Mouse (Mus musculus) myocyte (in vitro differentiated cells): Measurements from ENCODE around the gene Adora3. TPM values are rescaled to one million over a fixed set of nuclear protein-coding genes. Genes with fewer than 3 reads are reported as not detected.

Source experiments
- H3K27me3 ChIP-seq: one replicate; pipeline ENCODE4 v1.6.1; 2011; ENCODE audit not compliant: control insufficient read depth, insufficient read depth, insufficient read length
- H3K36me3 ChIP-seq: one replicate; pipeline ENCODE4 v1.6.1; 2011; ENCODE audit not compliant: control insufficient read depth, insufficient read depth
- H3K4me2 ChIP-seq: one replicate; pipeline ENCODE4 v1.6.1; 2011; ENCODE audit warnings: low read depth, control low read depth
- H3K4me3 ChIP-seq: one replicate; pipeline ENCODE4 v1.5.1; 2011; ENCODE audit warnings: mild to moderate bottlenecking, control low read depth, moderate library complexity
- H3K79me2 ChIP-seq: one replicate; pipeline ENCODE4 v1.6.1; 2011; ENCODE audit not compliant: control insufficient read depth, insufficient read depth
- H3ac ChIP-seq: one replicate; pipeline ENCODE4 v1.6.1; 2011; ENCODE audit not compliant: control insufficient read depth, insufficient read length
- CEBPB ChIP-seq: IDR thresholded peaks from 2 replicates; pipeline ENCODE4 v1.6.1; 2011; ENCODE audit warnings: mild to moderate bottlenecking, moderate library complexity; ENCODE audit not compliant: poor library complexity, insufficient read depth, severe bottlenecking
- E2F4 ChIP-seq: IDR thresholded peaks from one replicate; pipeline ENCODE4 v1.6.1; 2011; ENCODE audit warnings: mild to moderate bottlenecking, control low read depth, moderate library complexity; ENCODE audit not compliant: insufficient read depth
- MAX ChIP-seq: IDR thresholded peaks from one replicate; pipeline ENCODE4 v1.6.1; 2011; ENCODE audit warnings: low read depth, mild to moderate bottlenecking, control low read depth
- MYOD1 ChIP-seq, 3 experiments: IDR thresholded peaks; one replicate each; pipeline ENCODE4 v1.6.1; 2011; ENCODE audit warnings: control low read depth in 2 of 3, low read depth in 2 of 3, mild to moderate bottlenecking in 2 of 3, moderate library complexity in 1 of 3; ENCODE audit not compliant: insufficient read length in 2 of 3, control insufficient read depth in 1 of 3
- MYOG ChIP-seq, 3 experiments: IDR thresholded peaks; one replicate each; pipeline ENCODE4 v1.6.1; 2011; ENCODE audit warnings: control low read depth in 2 of 3, low read depth in 2 of 3, mild to moderate bottlenecking in 2 of 3; ENCODE audit not compliant: insufficient read length in 2 of 3, control insufficient read depth in 1 of 3, insufficient read depth in 1 of 3
- POLR2A ChIP-seq: IDR thresholded peaks from one replicate; pipeline ENCODE4 v1.6.1; 2011; ENCODE audit warnings: low read depth, mild to moderate bottlenecking, control low read depth, moderate library complexity; ENCODE audit not compliant: insufficient read length
- POLR2AphosphoS2 ChIP-seq: IDR thresholded peaks from one replicate; pipeline ENCODE4 v1.6.1; 2011; ENCODE audit warnings: low read depth, control low read depth; ENCODE audit not compliant: insufficient read length
- REST ChIP-seq: IDR thresholded peaks from one replicate; pipeline ENCODE4 v1.6.1; 2011; ENCODE audit warnings: mild to moderate bottlenecking, control low read depth, moderate library complexity; ENCODE audit not compliant: insufficient read depth, insufficient read length
- SRF ChIP-seq: IDR thresholded peaks from one replicate; pipeline ENCODE4 v1.6.1; 2011; ENCODE audit warnings: low read depth; ENCODE audit not compliant: control insufficient read depth, insufficient read length
- TCF12 ChIP-seq: IDR thresholded peaks from one replicate; pipeline ENCODE4 v1.6.1; 2011; ENCODE audit warnings: mild to moderate bottlenecking, control low read depth; ENCODE audit not compliant: poor library complexity, insufficient read depth, severe bottlenecking
- TCF3 ChIP-seq: IDR thresholded peaks from one replicate; pipeline ENCODE4 v1.6.1; 2011; ENCODE audit warnings: low read depth, control low read depth; ENCODE audit not compliant: insufficient read length
- USF1 ChIP-seq: IDR thresholded peaks from one replicate; pipeline ENCODE4 v1.6.1; 2011; ENCODE audit warnings: low read depth, mild to moderate bottlenecking, control low read depth, moderate library complexity
- polyA plus RNA-seq: library from polyadenylated mRNA; unstranded; fragments of >200 nt; fragmentation: generic; extraction: Trizol; gene quantifications from one replicate; pipeline ENCODE4 v1.2.1, GENCODE M21; 2012; ENCODE audit warnings: missing spikeins

The Adora3 gene
- polyA plus RNA-seq, 1 experiment = not detected

DNA sequence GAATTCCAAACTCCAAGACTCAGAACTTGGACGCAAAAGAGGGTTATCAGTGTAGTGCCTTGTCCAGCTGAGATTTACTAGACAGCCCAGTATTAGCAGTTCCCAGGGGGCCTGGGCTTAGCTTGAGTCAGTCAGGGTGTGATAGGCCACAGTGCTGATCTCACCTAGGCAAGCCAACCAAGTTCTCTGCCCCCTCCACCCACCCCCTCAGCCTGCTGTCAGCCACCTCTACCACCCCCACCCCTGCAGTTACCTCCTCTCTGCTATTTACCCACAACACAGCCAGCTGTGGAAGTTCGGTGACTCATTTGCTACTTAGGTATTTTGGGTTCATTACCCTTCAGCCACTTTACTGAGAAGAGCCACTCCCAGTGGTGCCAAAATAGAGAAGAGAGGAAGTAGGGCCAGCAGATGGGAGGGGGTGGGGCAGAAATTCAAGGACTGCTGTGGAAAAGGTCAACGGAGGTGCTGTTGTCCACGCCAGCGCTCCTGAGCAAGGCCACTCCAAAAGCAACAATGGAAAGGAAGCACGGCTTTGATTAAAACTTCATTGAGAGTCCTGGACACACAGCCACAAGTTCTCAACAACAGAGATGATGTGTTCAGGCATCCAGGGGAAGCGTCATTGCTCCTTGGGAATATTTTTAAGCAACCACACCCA lies 45.0 kb upstream of the Adora3 start:
- no peaks in the 10 kb centered on the region for H3K36me3 ChIP-seq
- H3K79me2 ChIP-seq = no peaks in the 10 kb centered on the region
- H3ac ChIP-seq = no peak overlapping the region
- TF ChIP-seq USF1 (no peak), TCF12 (no peak), REST (no peak), MYOG (IDR thresholded peaks at IDR 0.05; ENCODE audit: control insufficient read depth in 1 of 3, insufficient read depth in 1 of 3, insufficient read length in 2 of 3, low read depth in 2 of 3) (peak in 2 of 3 experiments; percentile 1 to 32), E2F4 (no peak), MAX (no peak), CEBPB (no peak), POLR2A (no peak), TCF3 (no peak), MYOD1 (IDR thresholded peaks at IDR 0.05; ENCODE audit: control insufficient read depth in 1 of 3, insufficient read length in 2 of 3, low read depth in 2 of 3) (peak in 1 of 3 experiments; percentile 50), SRF (no peak), POLR2AphosphoS2 (no peak)
- no peaks in the 10 kb centered on the region for H3K27me3 ChIP-seq
- no peak overlapping the region for H3K4me3 ChIP-seq
- peak overlapping the region; percentile 62 for H3K4me2 ChIP-seq

DNA sequence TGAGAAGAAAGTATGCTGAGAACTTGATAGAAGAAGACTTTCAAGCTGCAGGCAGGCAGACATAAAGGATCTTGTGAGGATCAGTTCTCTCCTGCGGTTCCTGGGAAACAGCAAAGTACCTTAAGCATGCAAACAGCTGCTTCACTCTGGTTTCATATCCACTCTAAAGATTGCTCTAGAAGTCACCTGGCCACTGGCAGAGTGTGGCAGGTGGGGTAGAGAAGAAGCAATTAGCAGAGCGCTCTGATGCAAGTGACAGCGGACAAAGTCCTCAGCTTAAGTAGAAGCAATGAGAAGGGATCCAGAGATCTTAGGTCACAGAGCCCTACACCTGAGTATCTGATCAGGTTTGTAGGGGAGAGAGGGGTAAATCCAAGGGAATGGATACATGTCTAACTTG lies 39.1 kb upstream of the Adora3 start:
- H3ac ChIP-seq = no peak overlapping the region
- H3K36me3 ChIP-seq = no peaks in the 10 kb centered on the region
- H3K79me2 ChIP-seq = no peaks in the 10 kb centered on the region
- TF ChIP-seq TCF3 (no peak), MYOD1 (IDR thresholded peaks at IDR 0.05; ENCODE audit: control insufficient read depth in 1 of 3, insufficient read length in 2 of 3, low read depth in 2 of 3) (no peak), POLR2AphosphoS2 (no peak), REST (no peak), MAX (no peak), CEBPB (no peak), USF1 (no peak), MYOG (IDR thresholded peaks at IDR 0.05; ENCODE audit: control insufficient read depth in 1 of 3, insufficient read depth in 1 of 3, insufficient read length in 2 of 3, low read depth in 2 of 3) (no peak), E2F4 (no peak), TCF12 (no peak), SRF (no peak), POLR2A (no peak)
- H3K4me3 ChIP-seq = no peak overlapping the region
- no peaks in the 10 kb centered on the region for H3K27me3 ChIP-seq
- no peak overlapping the region for H3K4me2 ChIP-seq

DNA sequence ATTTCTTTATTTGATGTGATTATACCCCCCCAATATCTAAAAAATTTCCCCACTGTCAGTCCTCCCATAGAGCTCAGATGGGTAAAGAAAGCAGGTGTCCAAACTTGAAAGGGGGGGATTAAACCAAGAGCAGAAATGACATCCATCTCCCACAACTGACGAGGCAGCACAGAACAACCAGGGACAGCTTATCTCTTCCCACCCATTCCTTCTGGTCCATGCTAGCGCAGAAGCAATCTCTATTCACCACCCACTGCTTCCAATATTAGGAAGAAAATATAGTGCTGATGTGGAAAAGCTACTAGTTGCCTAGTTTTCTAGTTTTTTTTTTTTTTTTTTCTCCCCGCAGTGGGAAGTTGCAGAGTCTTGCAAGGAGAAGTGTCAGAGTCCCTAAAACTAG lies 34.8 kb upstream of the Adora3 start:
- Histone ChIP-seq H3ac (no peak overlapping the region), H3K36me3 (no peaks in the 10 kb centered on the region), H3K4me3 (no peak overlapping the region), H3K4me2 (no peak overlapping the region), H3K79me2 (no peaks in the 10 kb centered on the region), H3K27me3 (no peaks in the 10 kb centered on the region)
- TF ChIP-seq REST = no peak

DNA sequence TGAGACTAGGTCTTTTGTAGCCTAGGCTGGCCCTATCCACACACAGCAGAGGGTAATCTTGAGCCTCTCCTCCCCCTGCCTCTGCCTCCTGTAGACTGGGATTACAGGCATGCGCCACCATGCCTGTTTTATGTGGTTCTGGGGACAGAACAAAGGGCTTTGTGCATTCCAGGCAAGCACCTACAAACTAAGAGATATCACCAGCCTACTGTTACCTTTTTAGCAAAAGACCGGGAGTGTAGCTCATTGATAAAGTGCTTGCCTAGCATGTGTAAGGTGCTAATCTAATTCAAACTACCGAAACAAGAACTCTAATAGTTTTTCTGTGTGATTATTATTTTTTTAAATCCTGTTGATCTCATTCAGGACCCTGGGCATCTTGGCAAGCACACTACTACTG lies 33.8 kb upstream of the Adora3 start:
- H3K27me3 ChIP-seq = no peaks in the 10 kb centered on the region
- no peaks in the 10 kb centered on the region for H3K36me3 ChIP-seq
- no peaks in the 10 kb centered on the region for H3K79me2 ChIP-seq
- no peak overlapping the region for H3K4me3 ChIP-seq
- no peak overlapping the region for H3ac ChIP-seq
- H3K4me2 ChIP-seq = no peak overlapping the region
- TF ChIP-seq POLR2AphosphoS2 (no peak), USF1 (no peak), CEBPB (no peak), POLR2A (no peak), TCF3 (no peak), TCF12 (no peak), MYOG (IDR thresholded peaks at IDR 0.05; ENCODE audit: control insufficient read depth in 1 of 3, insufficient read depth in 1 of 3, insufficient read length in 2 of 3, low read depth in 2 of 3) (no peak), REST (no peak), SRF (no peak), E2F4 (no peak), MYOD1 (IDR thresholded peaks at IDR 0.05; ENCODE audit: control insufficient read depth in 1 of 3, insufficient read length in 2 of 3, low read depth in 2 of 3) (no peak), MAX (no peak)

DNA sequence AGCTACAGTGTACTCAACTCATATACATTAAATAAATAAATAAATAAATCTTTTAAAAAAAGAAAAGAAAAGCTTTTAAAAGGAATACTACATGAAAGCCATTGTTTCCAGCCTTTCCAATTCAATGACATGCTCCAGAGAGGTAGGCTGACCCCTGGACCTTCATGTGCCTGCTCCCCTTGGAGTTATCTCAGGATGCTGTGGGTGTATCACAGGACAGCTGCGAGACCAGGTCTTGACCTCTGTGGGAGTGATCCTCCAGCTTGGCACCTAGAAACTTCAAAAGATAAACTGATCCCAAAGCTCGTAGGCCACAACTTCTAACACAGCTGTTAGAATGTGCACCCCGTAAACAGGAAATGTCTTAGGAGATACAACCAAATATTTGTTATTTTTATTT lies 32.0 kb upstream of the Adora3 start:
- peaks cover 11% of the 10 kb centered on the region for H3K27me3 ChIP-seq
- no peaks in the 10 kb centered on the region for H3K36me3 ChIP-seq
- no peak overlapping the region for H3K4me3 ChIP-seq
- no peak overlapping the region for H3K4me2 ChIP-seq
- no peaks in the 10 kb centered on the region for H3K79me2 ChIP-seq
- H3ac ChIP-seq = no peak overlapping the region
- TF ChIP-seq REST = no peak
- TF ChIP-seq MYOD1 (IDR thresholded peaks at IDR 0.05; ENCODE audit: control insufficient read depth in 1 of 3, insufficient read length in 2 of 3, low read depth in 2 of 3) = peak in 1 of 3 experiments; percentile 72
- TF ChIP-seq MYOG (IDR thresholded peaks at IDR 0.05; ENCODE audit: control insufficient read depth in 1 of 3, insufficient read depth in 1 of 3, insufficient read length in 2 of 3, low read depth in 2 of 3) = peak in 1 of 3 experiments; percentile 44
